Mouse (Mus musculus): ENCODE data around the gene Vapa. TPM values are rescaled to one million over a fixed set of nuclear protein-coding genes. Genes with fewer than 3 reads are reported as not detected.
A peak's percentile ranks its signal among the peaks of the same experiment; 100 is the strongest.

Vapa gene
- polyA plus RNA-seq, 1 experiment from 2014 or later, result 302 TPM

DNA sequence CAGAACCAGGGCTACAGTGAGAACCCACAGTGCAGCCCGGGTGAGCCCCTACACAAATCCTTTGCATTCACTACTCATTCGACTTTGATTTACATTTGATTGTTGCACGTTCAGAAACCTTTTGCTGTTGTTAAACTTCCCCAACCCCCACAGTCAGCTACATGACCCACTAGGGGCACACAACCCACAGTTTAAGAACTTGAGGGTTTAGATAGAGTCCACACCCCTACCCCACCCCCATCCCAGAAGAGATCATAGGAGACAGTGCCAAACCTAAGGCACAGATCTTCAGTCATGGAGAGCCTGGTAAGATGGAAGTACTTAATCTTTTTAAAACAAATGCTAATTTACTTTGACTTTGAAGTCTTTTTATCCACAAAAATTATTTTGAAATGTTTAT, 2.3 kb upstream of the Vapa start:
- ATAC-seq (ENCODE audit: low FRiP score, low read depth), result no peak
- no peak overlapping the region for H3K4me3 ChIP-seq
- peaks cover 10% of the 10 kb centered on the region for H3K4me1 ChIP-seq
- H3K4me2 ChIP-seq (replicated peaks), result no peak overlapping the region
- 34% methylated on average over 3 of the region's 3 CpGs for WGBS
- H3K27me3 ChIP-seq (replicated peaks), result no peaks in the 10 kb centered on the region
- H3K9ac ChIP-seq, result no peak overlapping the region
- H3K27ac ChIP-seq, result no peak overlapping the region
- no peaks in the 10 kb centered on the region for H3K9me3 ChIP-seq
- no peaks in the 10 kb centered on the region for H3K36me3 ChIP-seq

DNA sequence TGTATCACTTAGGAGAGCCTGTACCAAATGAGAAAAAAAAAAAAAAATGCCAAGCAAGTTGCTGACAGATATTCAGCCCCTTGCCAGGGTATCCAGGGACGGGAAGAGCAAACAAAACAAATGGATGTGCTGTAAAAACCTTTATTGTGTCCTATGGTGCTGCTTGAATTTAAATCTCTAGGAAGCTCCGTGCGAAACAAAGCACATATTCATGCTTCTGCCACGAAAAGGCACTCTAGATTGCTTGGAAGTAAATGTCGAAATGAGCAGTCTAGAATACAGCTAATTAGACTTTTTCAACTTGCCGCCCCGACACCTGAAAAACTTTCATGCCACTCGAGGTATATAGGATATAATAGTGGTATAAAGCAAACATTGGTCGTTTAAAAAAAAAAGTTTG, 1.1 kb upstream of the Vapa start:
- Histone ChIP-seq H3K9ac (peak overlapping the region; percentile 96), H3K27ac (peak overlapping the region; percentile 99), H3K9me3 (no peaks in the 10 kb centered on the region), H3K36me3 (no peaks in the 10 kb centered on the region), H3K4me2 (replicated peaks) (peak overlapping the region; percentile 79), H3K4me3 (peak overlapping the region; percentile 96), H3K4me1 (peaks cover 19% of the 10 kb centered on the region), H3K27me3 (replicated peaks) (no peaks in the 10 kb centered on the region)
- under 1% methylated on average over 9 of the region's 9 CpGs for WGBS
- ATAC-seq (ENCODE audit: low FRiP score, low read depth), result no peak

DNA sequence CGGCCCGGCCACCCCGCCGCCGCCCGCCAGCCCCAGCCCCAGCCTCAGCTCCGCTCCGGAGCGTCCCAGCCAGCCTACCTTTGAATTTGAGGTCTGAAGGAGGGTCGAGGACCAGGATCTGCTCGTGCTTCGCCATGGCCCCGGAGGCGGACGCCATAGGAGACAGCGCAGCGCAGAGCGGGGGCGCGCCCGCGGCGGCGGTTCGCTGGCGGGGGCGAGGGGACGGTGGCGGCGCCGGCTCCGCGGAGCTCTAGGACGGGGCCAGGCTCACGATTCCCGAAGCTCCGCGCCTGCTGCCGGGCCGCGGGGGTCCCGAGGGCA, 253 bp downstream of the Vapa start:
- peak overlapping the region; percentile 99 for H3K27ac ChIP-seq
- peak overlapping the region; percentile 96 for H3K9ac ChIP-seq
- under 1% methylated on average over 42 of the region's 42 CpGs for WGBS
- H3K27me3 ChIP-seq (replicated peaks), result no peaks in the 10 kb centered on the region
- peak; percentile 71 for ATAC-seq (ENCODE audit: low FRiP score, low read depth)
- no peaks in the 10 kb centered on the region for H3K9me3 ChIP-seq
- peaks cover 29% of the 10 kb centered on the region for H3K4me1 ChIP-seq
- H3K4me3 ChIP-seq, result peak overlapping the region; percentile 96
- peak overlapping the region; percentile 79 for H3K4me2 ChIP-seq (replicated peaks)
- no peaks in the 10 kb centered on the region for H3K36me3 ChIP-seq

DNA sequence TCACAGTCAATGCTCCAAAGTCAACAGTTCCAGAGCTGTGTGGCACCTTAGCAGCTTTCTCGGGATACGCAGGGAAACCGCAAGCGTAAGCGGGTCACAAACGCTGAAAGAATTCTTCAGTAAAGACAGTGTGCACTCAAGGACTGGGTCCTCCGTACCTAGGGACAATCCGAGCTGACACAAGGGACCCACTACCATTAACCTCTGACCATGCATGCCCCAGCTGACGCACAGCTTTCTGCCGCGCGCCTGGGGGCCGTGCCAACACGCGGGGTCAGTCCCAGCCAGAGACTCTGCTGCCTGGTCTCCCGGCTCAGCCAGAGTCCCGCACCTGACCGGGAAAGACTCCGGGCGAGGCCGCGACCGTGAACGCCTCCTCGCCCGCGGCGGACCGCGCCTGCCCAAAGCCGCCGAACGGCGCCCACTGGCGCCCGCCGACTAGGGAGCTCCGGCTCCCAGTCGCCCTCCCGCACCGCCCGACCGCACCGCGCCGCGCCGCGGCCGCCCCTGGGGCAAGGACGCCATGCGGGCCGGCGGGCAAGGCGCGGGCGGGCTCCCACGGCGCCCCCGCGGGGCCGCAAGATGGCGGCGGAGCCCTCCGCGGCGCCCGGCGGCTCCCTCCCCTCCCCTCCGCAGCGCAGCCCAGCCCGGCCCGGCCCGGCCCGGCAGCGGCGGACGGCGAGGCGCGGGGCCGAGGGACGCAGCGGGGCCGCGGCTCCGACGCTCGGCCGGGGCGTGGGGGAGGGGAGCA, 789 bp downstream of the Vapa start:
- H3K9me3 ChIP-seq, result no peaks in the 10 kb centered on the region
- ATAC-seq (ENCODE audit: low FRiP score, low read depth), result peak; percentile 49
- H3K27ac ChIP-seq, result peak overlapping the region; percentile 99
- no peaks in the 10 kb centered on the region for H3K27me3 ChIP-seq (replicated peaks)
- WGBS, result under 1% methylated on average over 42 of the region's 91 CpGs
- H3K4me1 ChIP-seq, result peaks cover 32% of the 10 kb centered on the region
- H3K4me2 ChIP-seq (replicated peaks), result peak overlapping the region; percentile 79
- H3K36me3 ChIP-seq, result no peaks in the 10 kb centered on the region
- H3K4me3 ChIP-seq, result peak overlapping the region; percentile 96
- peak overlapping the region; percentile 96 for H3K9ac ChIP-seq

- Histone ChIP-seq H3K4me2 (replicated peaks) (peak overlapping the region; percentile 79), H3K27ac (no peak overlapping the region), H3K4me3 (peak overlapping the region; percentile 96), H3K4me1 (peaks cover 32% of the 10 kb centered on the region), H3K36me3 (no peaks in the 10 kb centered on the region), H3K9ac (0 out of 2 replicates have a peak overlapping the region, but pooled peaks have one; percentile 21), H3K27me3 (replicated peaks) (no peaks in the 10 kb centered on the region), H3K9me3 (no peaks in the 10 kb centered on the region)
- no peak for ATAC-seq (ENCODE audit: low FRiP score, low read depth)
- 14% methylated on average over 4 of the region's 4 CpGs for WGBS
Observed at GRCm38 (mm10) chr17:65611721-65612120, 1.6 kb downstream of the Vapa start.

DNA sequence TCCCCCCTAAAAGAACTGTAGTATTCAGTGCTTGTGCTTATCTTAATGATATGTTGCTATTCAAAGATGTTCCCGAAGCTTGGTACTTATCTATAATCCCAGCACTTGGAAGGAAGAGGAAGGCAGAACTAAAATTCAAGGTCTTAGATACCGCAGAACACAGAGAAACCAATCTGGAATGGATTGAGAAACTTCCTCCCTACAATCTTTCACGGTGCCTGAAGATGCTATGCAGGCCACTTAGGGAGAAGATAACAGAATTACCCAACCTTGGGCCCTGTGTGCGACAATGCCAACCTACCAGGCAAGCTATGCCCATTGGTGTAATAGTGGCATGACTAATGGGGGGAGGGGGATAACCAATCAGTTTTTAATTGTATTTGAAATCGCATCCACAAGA, 4.6 kb downstream of the Vapa start:
- WGBS, result 82% methylated on average over 5 of the region's 5 CpGs

GRCm38 (mm10) chr17:65608312-65608687, 5.1 kb downstream of the Vapa start:
- H3K4me3 ChIP-seq, result no peak overlapping the region
- no peaks in the 10 kb centered on the region for H3K9me3 ChIP-seq
- H3K27ac ChIP-seq, result no peak overlapping the region
- no peak overlapping the region for H3K9ac ChIP-seq
- H3K4me2 ChIP-seq (replicated peaks), result no peak overlapping the region
- no peaks in the 10 kb centered on the region for H3K36me3 ChIP-seq
- H3K4me1 ChIP-seq, result peaks cover 32% of the 10 kb centered on the region
- 77% methylated on average over 2 of the region's 2 CpGs for WGBS
- no peak for ATAC-seq (ENCODE audit: low FRiP score, low read depth)
- H3K27me3 ChIP-seq (replicated peaks), result no peaks in the 10 kb centered on the region

More for the DNA sequence above, 4.6 kb downstream of the Vapa start:
- no peak overlapping the region for H3K27ac ChIP-seq
- H3K36me3 ChIP-seq, result no peaks in the 10 kb centered on the region
- H3K4me1 ChIP-seq, result peaks cover 32% of the 10 kb centered on the region
- no peak overlapping the region for H3K4me2 ChIP-seq (replicated peaks)
- H3K9me3 ChIP-seq, result no peaks in the 10 kb centered on the region
- H3K9ac ChIP-seq, result no peak overlapping the region
- no peak for ATAC-seq (ENCODE audit: low FRiP score, low read depth)
- H3K27me3 ChIP-seq (replicated peaks), result no peaks in the 10 kb centered on the region
- no peak overlapping the region for H3K4me3 ChIP-seq

- H3K4me2 ChIP-seq (replicated peaks), result no peak overlapping the region
- peaks cover 32% of the 10 kb centered on the region for H3K4me1 ChIP-seq
- no peak overlapping the region for H3K9ac ChIP-seq
- no peak overlapping the region for H3K27ac ChIP-seq
- ATAC-seq (ENCODE audit: low FRiP score, low read depth), result no peak
- no peak overlapping the region for H3K4me3 ChIP-seq
- H3K9me3 ChIP-seq, result no peaks in the 10 kb centered on the region
- no peaks in the 10 kb centered on the region for H3K36me3 ChIP-seq
- 55% methylated on average over 7 of the region's 7 CpGs for WGBS
- no peaks in the 10 kb centered on the region for H3K27me3 ChIP-seq (replicated peaks)
Observed at GRCm38 (mm10) chr17:65607574-65608311, 5.6 kb downstream of the Vapa start.

DNA sequence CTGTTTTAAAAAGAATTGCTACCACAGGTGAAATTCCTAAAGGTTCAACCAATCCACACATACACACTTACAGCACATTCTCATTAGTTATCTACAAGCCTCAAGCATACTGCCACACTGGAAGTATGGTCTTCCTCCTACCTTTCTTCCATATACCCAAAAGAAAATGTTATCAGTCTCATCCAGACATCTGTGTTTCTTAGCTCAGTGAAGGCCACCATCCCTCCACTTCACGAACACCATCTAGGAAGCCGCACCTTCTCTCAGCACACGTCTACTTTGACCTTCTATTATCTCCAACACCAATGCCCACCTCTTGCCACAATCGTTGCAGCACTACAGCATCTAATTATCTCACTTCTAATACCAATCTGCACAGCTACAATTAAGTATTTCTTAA, 7.3 kb downstream of the Vapa start:
- Histone ChIP-seq H3K9ac (no peak overlapping the region), H3K27ac (no peak overlapping the region), H3K36me3 (no peaks in the 10 kb centered on the region), H3K4me1 (peaks cover 28% of the 10 kb centered on the region), H3K4me2 (replicated peaks) (no peak overlapping the region), H3K9me3 (no peaks in the 10 kb centered on the region), H3K4me3 (no peak overlapping the region), H3K27me3 (replicated peaks) (no peaks in the 10 kb centered on the region)
- no peak for ATAC-seq (ENCODE audit: low FRiP score, low read depth)
- 83% methylated on average over 4 of the region's 4 CpGs for WGBS

DNA sequence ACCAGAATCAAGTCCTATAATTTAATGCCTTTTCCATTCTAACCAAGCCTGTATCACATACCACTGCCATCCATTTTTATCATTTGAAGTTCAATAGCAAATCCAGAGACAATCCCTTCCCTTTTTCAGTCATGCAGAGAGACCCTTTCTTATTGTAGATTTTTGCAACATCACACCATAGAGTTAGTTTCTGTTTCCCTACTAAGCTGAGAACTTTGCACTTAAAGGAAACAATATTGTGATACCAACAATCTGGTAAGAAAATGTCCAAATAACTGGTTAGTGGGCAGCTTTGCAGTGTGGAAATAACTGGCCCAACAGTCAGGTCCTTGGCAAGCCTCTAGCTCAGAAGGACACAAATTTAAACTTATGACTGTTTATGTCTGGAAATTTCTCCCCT, 8.5 kb downstream of the Vapa start:
- ATAC-seq (ENCODE audit: low FRiP score, low read depth), result no peak
- Histone ChIP-seq H3K36me3 (no peaks in the 10 kb centered on the region), H3K9me3 (no peaks in the 10 kb centered on the region), H3K4me2 (replicated peaks) (no peak overlapping the region), H3K27me3 (replicated peaks) (no peaks in the 10 kb centered on the region), H3K4me3 (no peak overlapping the region), H3K27ac (no peak overlapping the region), H3K9ac (no peak overlapping the region), H3K4me1 (peaks cover 23% of the 10 kb centered on the region)

GRCm38 (mm10) chr17:65604315-65604714, 9.0 kb downstream of the Vapa start:
- Histone ChIP-seq H3K9me3 (no peaks in the 10 kb centered on the region), H3K27ac (no peak overlapping the region), H3K27me3 (replicated peaks) (no peaks in the 10 kb centered on the region), H3K4me2 (replicated peaks) (no peak overlapping the region), H3K9ac (no peak overlapping the region), H3K4me3 (no peak overlapping the region), H3K4me1 (peaks cover 18% of the 10 kb centered on the region), H3K36me3 (no peaks in the 10 kb centered on the region)
- ATAC-seq (ENCODE audit: low FRiP score, low read depth), result no peak

DNA sequence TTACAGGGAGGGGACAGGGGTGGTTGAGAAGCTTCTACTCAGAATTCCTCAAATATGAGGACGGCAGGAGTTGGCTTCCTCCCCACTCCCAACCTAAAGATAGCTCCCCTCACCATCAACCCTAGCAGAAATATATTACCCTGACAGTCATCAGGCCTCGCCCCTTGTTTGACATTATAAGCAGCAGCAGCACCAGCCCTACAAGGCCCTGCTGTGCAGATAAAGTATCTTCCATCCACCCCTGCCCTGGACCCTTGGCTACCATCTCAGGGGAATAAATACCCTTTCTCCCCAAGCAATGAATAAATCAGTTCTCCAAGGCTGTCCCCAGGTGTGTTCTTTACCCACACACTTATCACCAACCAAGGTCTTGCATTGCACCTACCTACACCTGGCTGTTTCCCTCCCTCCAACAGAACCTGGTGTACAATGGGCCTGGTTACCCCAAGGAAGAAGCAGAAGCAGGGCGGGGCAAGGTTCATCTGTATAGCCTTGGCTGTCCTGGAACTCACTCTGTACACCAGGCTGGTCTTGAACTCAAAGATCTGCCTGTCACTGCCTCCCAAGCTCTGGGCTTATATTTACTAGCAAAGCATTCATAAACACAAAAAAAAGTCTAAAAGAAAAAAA, 15.4 kb downstream of the Vapa start:
- no peak for ATAC-seq (ENCODE audit: low FRiP score, low read depth)
- Histone ChIP-seq H3K4me3 (no peak overlapping the region), H3K36me3 (peaks cover under 1% of the 10 kb centered on the region; the same call in 1 of the 2 replicates), H3K9ac (no peak overlapping the region), H3K4me1 (peaks cover 14% of the 10 kb centered on the region), H3K4me2 (replicated peaks) (no peak overlapping the region), H3K27ac (no peak overlapping the region), H3K9me3 (no peaks in the 10 kb centered on the region), H3K27me3 (replicated peaks) (no peaks in the 10 kb centered on the region)
- 87% methylated on average over 3 of the region's 3 CpGs for WGBS

All from neural tube, embryonic 12.5 days (tissue).